Mouse (Mus musculus) stomach, postnatal 0 days (tissue): Measurements from ENCODE around the gene Gm20489.
A peak's percentile ranks its signal among the peaks of the same experiment; 100 is the strongest.

Experiments
- CTCF ChIP-seq: IDR thresholded peaks from 2 replicates; pipeline ENCODE4 v1.5.1; 2016; ENCODE audit warnings: antibody characterized with exemption, low read depth, mild to moderate bottlenecking, moderate library complexity
- EP300 ChIP-seq: optimal IDR thresholded peaks from 2 replicates; pipeline ENCODE3; 2016; ENCODE audit warnings: antibody characterized with exemption

DNA sequence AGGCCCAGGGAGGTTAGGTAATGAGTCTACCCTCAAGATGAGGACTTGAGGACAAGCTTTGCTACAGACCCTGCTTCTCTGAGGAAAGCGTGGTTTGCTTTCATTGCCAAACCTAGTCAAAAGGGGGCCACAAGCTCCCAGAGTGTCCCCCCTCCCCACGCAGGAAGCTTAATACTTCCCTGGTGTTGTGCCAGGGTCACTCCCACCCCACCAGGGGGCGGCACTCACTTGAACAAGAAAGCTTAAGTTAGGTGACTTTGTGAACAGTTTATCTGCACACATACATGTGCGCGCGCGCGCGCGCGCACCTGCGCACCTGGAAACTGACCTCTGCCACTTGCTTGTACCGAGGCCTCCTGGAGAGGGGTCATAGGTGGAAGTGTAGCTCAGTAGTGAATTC, 12.2 kb downstream of the Gm20489 start:
- TF ChIP-seq CTCF (peak; percentile 52), EP300 (no peak)
